Mouse (Mus musculus): Measurements from ENCODE around the gene Bbx.

Gene Bbx

DNA sequence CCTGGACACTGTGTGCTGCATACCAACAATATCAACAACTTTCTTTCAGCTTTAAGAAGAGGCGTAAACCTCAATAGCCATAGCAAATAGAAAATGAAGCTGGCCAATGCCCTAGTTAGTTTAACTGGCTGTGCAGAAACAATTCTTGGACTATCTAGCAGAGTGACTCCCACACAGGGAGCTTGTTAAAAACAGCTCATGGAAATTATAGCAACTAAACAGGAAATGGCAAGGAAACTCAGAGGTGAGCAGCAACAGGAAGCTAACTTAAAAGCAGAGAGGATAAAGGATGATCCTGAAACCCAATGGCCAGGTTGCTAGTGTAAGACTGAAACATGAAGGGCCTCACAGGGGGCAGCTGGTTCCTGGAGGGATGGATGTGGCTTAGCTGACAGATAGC, 203.4 kb downstream of the Bbx start:
- DNase-seq (ENCODE audit: low spot score), result no peak

DNA sequence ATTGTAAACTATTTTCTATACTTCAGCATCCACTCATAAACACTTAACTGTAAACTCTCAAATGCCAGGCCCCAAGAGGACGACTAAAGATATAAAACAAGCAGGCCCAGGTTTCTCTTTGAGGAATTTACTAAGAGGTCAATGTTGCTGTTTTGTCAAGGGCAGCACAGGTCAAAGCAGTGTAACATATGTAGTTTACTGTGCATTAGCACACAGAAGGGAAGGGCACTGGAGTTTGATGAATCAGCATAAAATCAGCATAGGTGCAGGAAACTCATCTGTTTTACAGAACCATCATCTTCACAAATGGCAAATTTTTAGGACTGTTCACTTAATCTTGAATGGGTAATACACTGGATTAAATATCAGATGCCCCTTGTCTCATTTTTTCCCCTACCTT, 205.9 kb downstream of the Bbx start:
- DNase-seq (ENCODE audit: low spot score), result no peak

DNA sequence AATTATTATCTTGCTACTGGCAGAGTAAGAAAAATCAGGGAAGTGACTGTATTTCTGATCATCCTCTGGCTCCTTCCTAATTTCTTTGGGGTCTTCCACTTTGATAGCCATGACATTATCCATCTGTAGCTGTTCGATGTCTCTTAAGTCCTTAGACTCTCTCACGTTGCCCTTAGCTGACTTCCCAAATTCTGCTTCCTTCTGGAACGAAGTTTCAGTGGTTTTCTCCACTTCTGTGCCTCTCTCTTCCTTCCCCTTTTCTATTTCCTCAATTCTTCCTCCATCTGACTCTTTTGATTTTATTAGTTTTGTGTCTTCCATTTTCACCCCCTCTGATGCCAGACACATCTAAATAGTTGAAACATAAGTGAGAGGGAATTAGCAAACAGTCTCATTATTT, 207.2 kb downstream of the Bbx start:
- DNase-seq (ENCODE audit: low spot score), result no peak

DNA sequence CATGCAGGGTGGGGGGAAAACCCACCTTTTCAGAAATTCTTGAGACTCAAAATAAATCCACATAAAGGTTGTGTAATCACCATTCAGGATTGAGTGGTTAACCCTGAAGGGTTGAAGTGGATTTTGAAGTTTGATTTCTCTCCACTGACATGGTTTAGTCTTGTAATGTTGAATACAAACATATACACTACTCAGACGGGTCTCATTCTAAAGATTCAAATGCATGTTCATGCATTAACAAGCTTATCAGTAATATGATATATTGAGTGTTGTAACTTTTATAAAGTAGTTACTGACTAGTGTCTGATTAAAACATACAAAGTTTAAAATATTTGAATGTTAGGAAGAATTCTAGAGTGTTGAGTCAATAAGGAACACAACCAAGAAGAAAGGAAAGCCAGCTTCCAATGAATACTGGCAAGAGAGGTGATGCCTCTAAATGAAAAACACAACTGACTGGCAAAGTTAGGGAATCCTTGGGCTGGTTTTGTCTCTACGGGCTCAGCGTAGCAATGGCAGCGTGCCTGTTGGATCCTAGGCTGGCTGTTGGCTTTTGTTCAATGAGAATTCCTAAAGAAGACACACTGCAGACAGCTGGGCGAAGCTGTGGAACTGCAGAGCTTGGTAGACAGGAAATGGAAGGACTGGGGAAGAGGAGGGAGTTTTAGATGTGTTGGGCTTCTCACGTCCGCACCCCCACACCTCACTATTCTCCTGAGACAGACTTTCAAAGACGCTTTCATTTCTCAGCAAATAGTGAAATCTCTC, 211.3 kb downstream of the Bbx start:
- no peak for DNase-seq (ENCODE audit: low spot score)

DNA sequence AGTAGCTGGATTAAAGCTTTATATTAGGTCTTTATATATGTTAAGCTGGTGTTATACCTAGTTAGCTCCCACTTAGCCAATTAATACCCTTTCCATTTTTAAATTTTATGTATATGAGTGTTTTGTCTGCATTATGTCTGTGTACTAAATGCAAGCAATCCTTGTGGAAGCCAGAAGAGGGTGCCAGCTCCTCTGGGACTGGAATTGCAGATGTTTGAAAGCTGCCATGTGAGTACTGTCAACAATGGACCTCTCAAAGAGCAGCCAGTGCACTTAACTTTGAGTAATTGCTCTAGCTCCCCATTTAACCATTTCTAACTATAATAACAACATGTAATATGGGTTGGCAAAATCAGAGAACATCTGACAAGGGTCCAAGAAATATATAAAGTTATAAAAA, 215.1 kb downstream of the Bbx start:
- DNase-seq (ENCODE audit: low spot score), result no peak

DNA sequence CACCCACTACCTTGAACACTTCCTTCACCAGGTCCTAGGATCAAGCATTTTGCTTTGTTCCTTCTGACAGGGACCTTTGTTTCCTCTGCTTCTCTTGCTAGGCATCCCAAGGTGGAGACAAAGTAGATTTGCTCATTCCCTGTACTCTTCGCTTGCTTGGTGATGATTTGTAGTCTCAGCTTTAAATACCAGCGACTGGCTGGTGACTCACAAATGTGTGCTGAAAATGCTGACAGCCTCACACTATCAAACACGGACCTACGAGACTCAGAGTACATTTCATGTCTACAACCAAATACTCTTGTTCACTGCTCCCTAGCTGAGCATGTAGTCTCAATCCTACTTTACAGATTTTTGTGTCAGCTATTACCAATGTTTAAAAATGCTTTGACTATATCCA, 220.5 kb downstream of the Bbx start:
- no peak for DNase-seq (ENCODE audit: low spot score)

DNA sequence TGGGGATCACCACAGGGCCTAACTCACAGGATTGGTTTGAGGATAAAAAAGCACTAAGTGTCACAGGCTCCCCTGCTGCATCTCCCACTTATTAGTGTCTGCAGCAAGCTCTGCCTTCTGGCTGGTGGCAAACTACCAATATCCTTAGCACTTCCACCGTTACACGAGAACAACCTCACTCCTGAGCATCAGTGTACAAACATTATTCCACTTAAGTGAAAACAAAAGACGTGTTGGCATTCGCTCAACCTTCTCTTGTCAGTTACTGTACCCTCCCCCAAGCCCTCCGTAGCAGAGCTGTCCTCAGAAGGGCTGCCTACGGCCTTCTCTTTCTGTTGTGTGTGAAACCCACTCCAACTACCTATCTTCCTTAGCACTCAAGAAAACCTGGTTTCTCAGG, 221.0 kb downstream of the Bbx start:
- no peak for DNase-seq (ENCODE audit: low spot score)

DNA sequence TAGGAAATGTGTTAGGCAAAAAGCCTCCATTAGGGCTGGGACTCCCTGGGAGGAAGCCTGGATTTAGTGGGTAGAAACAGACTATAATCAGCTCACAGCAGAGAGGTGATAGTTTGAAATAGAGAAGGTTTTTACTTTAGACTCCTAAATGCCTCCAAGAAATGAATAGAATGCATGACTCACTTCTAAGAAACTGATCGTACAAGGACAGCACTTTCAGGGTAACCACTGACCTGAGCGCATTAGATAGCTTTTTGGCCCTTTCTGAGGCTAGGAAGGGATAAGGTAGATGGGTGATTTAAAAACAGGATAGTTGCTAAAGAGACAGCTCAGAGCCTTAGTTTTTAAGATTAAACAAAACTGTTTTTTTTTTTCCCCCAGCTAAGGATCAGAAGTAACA, 221.4 kb downstream of the Bbx start:
- no peak for DNase-seq (ENCODE audit: low spot score)

DNA sequence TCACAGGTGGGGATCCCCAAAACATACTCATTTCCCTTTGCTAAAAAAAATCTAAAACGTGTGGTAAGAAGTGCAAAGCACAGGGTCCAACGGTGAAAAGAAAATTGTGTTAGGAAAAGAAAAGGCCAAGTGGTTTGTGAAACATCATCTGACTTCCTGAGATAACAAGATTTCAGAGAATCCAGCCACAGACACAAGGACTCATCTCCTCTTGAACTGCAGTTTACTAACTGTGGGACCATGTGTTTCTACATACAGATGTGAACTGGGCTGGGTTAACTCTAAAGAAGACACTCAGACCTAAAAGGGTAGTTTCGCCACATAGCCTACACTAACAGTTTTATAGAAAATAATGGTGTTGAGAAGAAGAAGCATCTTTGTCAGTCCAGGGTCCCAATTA, 227.2 kb downstream of the Bbx start:
- no peak for DNase-seq (ENCODE audit: low spot score)

DNA sequence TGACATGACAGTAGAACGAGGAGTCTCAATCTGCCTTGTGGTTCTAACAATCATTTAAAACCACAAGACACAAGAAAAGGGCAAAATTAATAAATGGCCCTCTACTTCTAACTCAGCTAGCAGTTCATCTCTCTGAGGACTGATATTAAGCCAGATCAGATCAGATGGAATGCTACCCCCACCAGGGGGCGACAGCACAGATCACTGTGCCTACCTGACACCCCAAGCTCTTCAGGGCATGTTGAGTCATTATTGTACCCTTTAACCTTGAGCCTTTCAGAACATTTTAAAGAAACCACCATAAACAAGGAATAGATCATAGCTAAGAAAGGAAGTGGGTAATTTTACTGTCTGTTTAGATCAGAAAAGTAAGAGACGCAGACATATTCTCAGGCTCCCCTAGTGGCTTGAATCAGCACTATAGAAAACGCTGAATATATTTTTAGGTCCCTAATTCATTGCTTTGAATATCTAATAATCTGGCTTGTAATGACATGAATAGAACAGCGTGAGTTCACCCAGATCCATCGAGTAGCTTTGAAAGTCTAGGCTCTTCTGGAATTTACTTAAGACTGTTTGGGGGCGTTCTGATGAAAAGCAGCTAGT, 230.5 kb downstream of the Bbx start:
- peak; percentile 18 for DNase-seq (ENCODE audit: low spot score)

DNA sequence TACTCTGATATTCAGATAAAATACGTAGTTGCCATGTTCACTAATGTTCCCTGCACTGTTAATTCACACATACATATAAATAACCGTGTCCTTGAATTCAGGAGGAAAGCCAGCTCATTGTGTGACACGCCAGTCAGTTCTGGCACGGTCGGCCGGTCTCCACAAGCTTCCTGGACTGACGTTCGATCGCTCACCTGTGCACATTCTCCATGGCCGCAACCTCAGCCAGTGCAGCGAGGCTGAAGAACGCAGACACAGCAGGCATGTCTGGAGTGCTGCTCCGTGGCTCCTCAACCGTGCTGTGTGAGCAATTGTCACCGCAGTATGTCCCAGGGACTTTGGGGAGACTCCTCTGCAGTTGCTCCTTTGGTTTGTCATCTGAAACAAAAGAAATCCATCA, 232.0 kb downstream of the Bbx start:
- DNase-seq (ENCODE audit: low spot score), result no peak

DNA sequence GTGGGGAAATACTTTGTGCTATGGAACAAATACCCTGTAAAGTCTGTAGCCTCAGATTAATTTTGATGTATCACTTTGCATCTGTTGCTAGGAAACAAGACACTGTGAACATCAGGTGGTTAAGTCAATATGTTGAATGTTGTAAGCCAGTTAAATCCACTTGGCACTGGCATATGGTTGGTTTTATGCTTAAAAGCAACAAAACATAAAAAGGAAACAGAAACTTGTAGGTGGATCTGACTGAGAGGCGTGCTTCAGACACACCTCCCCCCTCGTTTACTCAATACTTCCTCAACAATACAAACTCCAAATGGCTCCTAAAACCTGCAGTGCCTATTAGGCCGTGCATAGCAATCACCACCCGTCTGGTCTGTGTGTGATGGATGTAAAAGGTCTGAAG, 236.1 kb downstream of the Bbx start:
- DNase-seq (ENCODE audit: low spot score), result no peak

DNA sequence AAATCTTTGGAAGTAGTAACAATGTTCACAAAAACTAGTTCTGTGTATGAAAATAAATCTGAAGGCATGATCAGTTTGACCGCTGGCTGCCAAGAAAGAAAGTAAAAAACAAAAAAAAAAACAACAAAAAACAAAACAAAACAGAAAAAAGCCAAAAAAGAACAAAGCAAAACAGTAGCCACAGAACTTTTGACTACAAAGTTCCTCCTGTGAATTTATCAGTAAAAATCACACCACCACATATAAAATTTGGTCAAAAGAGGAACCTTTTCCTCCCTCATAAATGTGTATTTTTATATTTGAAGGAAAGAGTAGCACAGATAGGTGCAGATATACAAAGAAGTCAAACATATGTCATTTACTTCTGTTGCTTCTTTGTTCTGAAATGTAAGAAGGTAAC, 239.6 kb downstream of the Bbx start:
- DNase-seq (ENCODE audit: low spot score), result no peak

DNA sequence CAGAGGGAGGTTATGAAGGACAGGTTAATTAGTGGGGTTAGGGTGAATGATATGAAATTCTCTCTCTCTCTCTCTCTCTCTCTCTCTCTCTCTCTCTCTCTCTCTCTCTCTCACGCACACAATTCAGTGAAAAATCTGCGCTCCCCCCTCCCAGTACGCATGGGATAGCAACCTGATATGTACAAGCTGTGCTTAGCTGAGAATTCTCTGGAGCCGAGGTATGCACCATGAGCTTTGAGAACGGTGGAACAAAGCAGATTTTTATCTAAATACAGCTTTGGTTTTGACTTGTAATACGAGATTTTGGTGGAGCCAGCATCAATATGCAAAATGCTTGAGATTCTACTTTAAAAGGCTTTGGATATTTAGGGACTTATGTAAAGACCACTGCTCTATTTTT, 243.1 kb downstream of the Bbx start:
- DNase-seq (ENCODE audit: low spot score), result no peak

DNA sequence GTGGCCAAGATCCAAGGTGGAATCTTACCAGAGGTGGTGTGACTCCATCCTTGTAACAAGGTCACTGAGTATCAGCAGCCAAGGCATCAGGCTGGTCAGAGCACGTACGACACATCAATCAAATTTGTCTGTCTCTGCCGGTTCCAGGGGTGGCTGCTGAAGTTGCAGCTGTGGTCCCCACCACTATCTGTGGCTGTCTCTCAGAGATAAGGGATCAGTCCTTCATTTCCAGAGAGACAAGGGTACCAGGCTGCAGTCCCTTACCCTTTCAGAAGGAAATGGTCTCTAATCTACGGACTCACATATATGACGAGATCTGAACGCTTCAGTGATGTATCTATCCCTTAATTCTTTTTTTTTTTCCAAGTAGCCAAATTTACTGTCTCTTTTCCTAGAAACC, 245.6 kb downstream of the Bbx start:
- DNase-seq (ENCODE audit: low spot score), result no peak

DNA sequence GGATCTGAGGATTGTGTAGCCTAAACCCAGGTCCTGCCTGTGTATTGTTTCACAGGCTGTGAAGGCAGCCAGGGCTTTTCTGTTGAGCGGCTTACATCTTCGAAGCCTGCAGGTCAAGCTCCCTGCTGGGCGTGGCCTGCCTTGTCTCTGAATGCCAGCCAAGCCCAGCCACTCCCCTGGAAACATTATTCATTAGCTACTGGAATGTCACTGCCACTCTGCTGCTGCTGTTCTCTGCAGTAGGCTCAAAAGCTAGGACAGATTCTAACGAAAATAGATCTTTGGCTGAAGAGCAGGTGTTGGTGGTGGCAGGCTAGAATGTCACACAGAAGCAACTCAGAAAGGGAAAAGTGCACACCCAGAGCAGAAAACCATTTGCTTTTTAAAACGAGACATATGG, 247.1 kb downstream of the Bbx start:
- DNase-seq (ENCODE audit: low spot score), result no peak

DNA sequence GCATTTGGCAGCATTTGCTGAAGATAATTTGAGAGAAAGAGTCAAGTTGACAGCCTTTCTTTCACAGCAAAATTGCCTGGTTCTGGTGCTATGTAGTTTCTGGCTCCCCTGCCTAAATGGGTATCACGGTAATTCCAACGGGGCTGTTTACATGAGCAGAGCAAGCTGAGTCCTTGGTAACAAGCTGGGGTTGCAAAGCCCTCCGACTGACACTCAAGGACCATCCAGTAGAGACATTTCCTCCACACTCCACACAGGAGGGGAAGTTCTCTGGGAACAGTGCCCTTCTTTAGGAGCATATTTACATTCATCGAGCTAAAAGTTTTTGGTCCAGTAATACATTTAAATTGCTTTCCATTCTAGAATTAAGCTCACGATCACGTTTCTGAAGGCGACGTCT, 249.2 kb downstream of the Bbx start:
- DNase-seq (ENCODE audit: low spot score), result no peak

DNA sequence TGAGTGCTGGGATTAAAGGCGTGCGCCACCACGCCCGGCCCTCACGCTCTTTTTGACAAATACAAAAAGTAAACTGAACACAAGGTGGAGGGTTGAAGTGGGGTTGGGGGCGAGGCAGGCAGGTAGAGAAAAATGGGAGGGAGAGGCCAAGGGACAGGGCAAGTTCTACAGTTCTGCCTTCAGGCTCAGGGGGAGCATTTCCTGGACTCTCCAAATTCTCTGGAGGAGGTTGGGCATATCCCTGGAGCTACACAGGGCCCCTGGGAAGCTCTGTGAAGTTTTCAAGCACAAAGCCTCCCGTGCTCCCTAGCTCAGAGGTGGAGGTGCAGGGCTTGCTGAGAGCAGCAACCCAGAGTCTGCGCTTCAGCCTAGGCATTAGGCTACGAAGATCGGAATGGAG, 249.6 kb downstream of the Bbx start:
- no peak for DNase-seq (ENCODE audit: low spot score)

DNA sequence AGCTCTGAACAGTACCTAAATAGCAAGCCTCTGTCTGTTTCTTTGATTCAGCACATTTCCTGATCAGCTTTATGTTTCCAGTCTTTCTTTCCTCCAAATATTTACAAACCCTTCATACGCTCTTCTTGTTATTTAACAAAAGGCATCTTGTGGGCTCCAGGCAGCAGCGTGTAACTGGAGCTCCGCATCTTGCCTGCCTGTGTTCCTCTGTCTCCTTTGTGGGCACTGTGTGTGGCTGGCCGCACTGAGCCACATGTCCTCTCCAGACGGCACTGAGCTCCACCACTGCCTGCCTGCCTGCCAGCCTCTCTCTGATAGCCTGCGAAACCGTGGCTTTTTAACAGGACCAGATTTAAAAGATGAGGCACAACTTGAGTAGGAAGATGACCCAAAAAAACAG, 259.4 kb downstream of the Bbx start:
- DNase-seq (ENCODE audit: low spot score), result no peak

DNA sequence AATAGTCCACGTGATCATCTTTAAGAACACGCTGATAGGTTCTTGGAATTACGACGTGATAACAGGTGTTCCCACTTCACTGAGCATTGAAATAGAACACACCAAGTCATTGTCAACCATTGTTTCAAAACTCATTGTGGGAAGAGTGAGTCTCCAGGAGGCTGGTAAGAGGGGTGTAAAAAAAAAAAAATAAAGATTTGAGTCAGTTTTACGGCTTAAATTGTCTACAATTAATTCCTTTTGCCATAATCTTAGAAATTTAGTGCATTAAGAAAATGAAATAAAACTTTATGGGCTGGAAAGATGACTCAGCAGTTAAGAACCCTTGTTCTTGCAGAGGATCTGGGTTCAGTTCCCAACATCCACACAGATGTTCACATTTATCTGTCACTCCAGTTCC, 261.4 kb downstream of the Bbx start:
- DNase-seq (ENCODE audit: low spot score), result no peak

DNA sequence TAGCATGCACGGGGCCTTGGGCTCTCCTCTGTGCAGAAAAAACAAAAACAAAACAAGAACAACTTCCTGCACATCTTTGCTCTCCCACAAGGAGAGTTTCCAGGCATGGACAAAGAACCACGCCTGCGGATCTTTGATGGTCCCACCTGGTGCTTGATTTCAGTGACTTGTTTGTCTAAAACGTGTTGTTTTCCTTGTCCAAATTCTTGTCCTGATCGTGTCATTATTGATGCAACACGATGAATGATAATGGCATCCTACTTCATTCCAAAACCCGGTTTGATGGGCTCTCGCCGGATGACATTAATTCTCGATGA, 264.2 kb downstream of the Bbx start:
- DNase-seq (ENCODE audit: low spot score), result no peak

DNA sequence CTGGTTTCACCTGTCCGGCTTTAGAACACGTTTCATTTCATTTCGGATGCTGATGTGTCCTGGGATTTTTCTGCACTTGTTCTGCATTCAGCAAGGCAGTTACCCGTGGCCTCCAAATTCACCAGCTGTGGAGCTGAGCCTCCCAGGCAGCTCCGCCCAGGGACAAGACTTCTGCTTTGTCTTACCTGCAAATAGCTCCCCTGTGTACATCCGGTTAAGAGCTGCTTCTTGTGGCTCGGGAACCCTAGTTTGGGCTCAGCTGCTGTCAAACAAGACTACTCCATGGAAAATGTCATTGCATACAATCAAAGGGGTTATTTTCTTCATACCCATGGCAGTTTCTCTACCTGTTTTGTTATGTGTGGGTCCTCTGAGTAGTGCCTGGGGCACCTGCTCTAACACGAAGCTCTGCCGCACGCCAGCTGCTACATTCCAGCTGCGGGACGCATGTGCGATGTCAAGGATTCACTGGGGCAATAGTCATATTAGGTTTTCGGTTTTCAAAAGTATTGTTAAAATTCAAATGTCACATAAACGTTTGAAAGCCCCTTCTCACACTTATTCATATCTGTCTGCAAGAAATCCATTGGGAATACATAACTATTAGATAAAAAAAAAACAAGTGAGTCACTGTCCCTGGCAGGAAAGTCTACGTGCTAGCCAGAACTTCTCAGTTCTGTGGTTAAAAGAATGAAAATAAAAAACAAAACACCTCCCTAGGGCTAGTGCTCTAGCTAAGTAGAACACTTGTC, 264.8 kb downstream of the Bbx start:
- no peak for DNase-seq (ENCODE audit: low spot score)

DNA sequence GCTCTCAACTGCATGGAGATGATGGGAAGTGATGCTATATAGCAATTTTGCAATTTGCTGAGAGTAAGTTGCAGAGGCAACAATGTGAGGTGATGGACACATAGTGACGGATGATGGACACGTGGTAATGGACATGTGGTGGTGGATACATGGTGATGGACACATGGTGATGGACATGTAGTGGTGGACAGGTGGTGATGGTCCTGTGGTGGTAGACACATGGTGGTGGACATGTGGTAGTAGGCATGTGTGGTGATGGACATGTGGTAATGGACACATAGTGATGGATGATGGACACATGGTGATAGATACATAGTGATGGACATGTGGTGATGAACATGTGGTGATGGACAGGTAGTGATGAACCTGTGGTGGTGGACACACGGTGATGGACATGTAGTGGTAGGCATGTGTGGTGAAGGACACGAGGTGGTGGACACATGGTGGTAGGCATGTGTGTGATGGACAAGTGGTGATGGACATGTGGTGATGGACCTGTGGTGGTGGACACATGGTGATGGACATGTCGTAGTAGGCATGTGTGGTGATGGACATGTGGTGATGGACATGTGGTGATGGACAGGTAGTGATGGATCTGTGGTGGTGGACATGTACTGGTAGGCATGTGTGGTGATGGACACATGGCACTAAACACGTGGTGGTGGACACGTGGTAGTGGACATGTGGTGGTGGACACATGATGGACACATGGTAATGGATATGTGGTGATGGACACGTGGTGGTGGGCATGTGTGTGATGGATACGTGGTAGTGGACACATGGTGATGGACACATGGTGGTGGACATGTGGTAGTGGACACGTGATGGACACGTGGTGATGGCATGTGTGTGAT, 271.5 kb downstream of the Bbx start:
- no peak for DNase-seq (ENCODE audit: low spot score)

Measured in spleen, adult 12 weeks (tissue).